Mouse (Mus musculus): Measurements from ENCODE around the gene Tfb1m.
A peak's percentile ranks its signal among the peaks of the same experiment; 100 is the strongest.

Tfb1m gene

DNA sequence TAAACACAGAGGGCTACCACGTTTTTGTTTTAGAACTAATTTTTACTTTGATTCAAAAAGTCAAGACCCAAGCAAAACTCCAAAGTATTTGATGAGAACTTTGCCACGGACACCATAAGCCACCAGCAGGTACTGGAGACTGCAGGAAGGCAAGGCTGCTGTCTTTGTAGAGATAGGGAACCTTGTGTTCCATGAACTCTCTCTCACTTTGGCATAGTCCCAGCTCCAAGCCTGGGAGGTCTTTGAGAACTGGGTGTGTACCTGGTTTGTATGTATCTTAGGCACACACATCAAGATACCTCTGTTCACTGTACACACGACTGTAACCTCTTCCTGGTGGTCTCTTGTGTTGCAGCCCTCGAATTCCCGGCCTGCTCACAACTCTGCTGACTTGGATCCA is 43.3 kb downstream of the Tfb1m start:
- DNase-seq (ENCODE audit: low spot score in 2 of 2): no peak

- DNase-seq (ENCODE audit: low spot score in 2 of 2): peak in 1 of 2 experiments; percentile 64
These were observed 47.7 kb downstream of the Tfb1m start for GRCm38 (mm10) chr17:3509841-3510240.

- DNase-seq (ENCODE audit: low spot score in 2 of 2): no peak
These were observed 51.1 kb downstream of the Tfb1m start for GRCm38 (mm10) chr17:3506508-3506907.

- no peak for DNase-seq (ENCODE audit: low spot score in 2 of 2)
These were observed 51.9 kb downstream of the Tfb1m start for GRCm38 (mm10) chr17:3505711-3506110.

- DNase-seq (ENCODE audit: low spot score in 2 of 2): no peak
These were observed 56.6 kb downstream of the Tfb1m start for GRCm38 (mm10) chr17:3500936-3501335.

GRCm38 (mm10) chr17:3500076-3500475 is 57.5 kb downstream of the Tfb1m start:
- DNase-seq (ENCODE audit: low spot score in 2 of 2): no peak

DNA sequence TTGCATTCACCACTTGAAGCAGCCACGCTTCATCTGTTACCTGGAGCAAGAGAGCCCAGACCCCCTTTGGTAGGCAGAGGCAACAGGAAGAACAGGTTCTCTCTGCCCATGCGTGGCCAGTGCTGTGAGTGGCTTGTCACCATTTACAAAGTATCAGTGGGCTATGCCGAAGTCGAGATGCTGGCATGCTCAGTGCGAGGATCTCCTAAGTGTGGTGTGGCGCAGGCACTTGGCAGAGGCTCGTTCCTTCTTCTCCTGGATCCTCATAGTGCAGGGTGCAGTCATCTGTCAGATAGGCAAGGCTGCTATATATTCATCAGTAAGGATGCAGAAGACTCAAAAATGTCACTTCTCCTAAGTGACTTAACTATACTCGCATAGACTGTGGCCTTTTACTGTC is 58.1 kb downstream of the Tfb1m start:
- no peak for DNase-seq (ENCODE audit: low spot score in 2 of 2)

DNA sequence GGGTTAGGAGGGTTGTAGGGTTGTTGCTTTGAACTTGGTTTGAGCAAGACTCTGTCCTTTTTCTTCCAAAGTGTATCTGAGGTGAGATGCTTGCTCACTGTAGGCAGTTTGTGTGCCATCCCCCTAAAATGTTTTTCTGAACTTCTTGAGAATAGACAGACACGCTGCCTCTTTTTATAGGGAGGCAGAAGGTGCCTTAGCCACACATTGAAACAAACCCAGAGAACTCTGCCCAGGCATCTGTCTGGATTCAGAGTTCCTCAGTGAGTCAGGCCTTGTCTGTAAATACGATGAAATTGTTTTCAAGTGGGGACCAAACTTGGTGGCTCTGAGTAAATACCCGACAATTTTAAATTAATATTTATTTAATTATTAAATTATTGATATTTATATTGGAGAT is 59.0 kb downstream of the Tfb1m start:
- DNase-seq (ENCODE audit: low spot score in 2 of 2): no peak

DNA sequence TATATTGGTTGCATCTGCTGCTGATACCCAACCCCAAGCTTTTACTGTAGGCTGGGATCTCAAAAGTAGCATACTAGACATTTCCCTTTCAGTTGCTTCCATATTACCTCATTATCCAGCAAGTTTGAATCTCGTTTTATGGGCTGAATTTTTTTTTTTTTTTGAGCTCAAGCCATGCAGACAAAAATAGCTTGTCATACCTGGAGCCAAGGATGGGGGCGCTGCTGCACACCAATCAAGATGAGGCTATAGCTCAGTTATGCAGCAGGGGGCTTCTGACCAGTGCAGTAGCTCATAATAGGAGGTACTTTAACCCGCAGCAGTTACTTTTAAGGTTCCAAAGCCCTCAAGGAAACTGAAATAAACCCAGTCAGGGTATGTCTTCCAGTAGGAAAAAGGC is 59.5 kb downstream of the Tfb1m start:
- peak in 1 of 2 experiments; percentile 43 for DNase-seq (ENCODE audit: low spot score in 2 of 2)

DNA sequence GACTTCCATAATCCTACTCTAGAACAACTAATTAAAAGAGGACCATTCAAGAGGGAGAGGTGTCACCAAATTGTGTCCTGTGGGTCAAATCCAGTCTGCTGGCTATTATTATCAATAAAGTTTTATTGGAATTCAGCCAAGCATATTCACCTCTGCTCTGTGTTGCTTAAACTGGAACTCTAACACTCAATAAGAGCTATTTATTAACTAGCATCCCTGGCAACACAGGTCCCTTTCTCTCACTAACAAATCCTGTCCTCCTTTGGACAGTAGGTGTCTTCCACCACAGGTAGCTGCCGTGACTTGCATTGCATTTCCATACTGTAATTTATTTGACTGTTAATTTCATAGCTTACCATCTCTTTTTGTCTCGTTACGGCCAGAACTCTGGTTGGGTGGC is 61.5 kb downstream of the Tfb1m start:
- no peak for DNase-seq (ENCODE audit: low spot score in 2 of 2)

- DNase-seq (ENCODE audit: low spot score in 2 of 2): no peak
These were observed 62.0 kb downstream of the Tfb1m start for GRCm38 (mm10) chr17:3495576-3495975.

- no peak for DNase-seq (ENCODE audit: low spot score in 2 of 2)
These were observed 65.9 kb downstream of the Tfb1m start for GRCm38 (mm10) chr17:3491667-3492066.

DNA sequence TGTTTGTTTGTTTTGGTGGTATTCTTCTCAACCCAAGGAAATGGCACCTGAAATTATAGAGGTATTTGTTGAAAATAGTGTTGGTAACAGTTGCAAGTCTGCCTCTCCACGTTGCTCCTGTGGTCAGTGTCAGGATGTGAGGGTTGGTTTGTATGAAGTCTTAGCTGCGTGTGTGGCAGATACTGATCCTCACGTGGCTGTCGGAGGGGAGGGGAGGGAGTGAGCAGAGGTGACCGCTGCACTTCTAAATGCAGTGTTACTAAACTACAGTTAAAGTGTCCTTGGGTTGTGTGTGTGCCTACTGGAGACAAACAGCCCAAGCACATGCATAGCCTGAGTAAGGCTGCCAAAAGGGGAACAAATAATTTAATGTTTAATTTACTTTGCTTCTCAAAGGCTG is 66.5 kb downstream of the Tfb1m start:
- no peak for DNase-seq (ENCODE audit: low spot score in 2 of 2)

DNA sequence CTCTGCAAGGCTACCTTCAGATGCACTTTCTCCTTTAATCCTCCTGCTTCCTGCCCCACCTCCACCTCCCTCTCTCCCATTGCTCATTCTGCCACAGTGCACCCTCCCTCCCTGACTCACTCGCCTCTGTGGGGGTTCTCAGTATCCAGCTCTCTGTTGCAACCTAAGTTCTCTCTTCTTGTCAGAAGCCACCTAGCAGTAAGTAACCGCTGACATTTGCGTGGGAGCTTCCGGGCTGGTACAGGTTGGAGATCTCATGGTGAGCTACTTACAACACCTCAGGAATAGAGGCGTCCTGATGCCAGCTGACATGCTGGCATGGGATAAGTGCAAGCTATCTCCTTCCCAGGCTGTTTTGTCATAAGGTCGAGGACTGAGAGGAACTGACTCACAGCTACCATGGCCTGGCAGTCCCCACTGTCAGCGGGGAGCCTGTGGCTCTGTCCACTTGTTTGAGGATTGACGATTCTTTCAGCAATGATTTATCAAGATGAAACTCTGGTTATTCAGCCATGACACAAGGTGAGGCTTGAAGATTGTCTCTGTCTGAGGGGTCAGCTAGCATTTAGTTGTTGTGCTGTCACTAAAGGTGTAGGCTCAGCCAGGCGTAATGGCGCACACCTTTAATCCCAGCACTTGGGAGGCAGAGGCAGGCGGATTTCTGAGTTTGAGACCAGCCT is 67.2 kb downstream of the Tfb1m start:
- no peak for DNase-seq (ENCODE audit: low spot score in 2 of 2)

GRCm38 (mm10) chr17:3487721-3488601 is 69.6 kb downstream of the Tfb1m start:
- DNase-seq (ENCODE audit: low spot score in 2 of 2): no peak

- DNase-seq (ENCODE audit: low spot score in 2 of 2): no peak
These were observed 70.4 kb downstream of the Tfb1m start for GRCm38 (mm10) chr17:3487211-3487610.

- no peak for DNase-seq (ENCODE audit: low spot score in 2 of 2)
These were observed 71.7 kb downstream of the Tfb1m start for GRCm38 (mm10) chr17:3485851-3486250.

DNA sequence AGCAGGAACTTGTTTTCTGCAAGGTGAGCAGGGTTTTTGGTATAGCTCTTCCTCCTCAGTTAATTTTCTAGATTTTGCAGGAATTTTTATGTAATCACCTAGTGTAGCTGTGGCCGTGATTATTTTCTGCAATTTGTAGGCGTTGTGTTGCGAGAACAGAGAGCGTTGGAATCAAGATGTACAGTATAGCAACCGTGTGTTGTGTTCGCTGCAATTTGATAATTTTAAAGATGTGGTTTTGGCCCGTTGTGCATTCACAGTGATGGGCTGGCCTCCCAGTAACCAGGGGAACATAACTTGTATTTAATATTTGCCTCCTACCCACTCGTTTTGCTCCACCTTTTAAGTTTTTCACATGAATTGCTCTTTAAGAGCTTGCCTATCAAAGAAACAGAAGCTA is 74.5 kb downstream of the Tfb1m start:
- no peak for DNase-seq (ENCODE audit: low spot score in 2 of 2)

DNA sequence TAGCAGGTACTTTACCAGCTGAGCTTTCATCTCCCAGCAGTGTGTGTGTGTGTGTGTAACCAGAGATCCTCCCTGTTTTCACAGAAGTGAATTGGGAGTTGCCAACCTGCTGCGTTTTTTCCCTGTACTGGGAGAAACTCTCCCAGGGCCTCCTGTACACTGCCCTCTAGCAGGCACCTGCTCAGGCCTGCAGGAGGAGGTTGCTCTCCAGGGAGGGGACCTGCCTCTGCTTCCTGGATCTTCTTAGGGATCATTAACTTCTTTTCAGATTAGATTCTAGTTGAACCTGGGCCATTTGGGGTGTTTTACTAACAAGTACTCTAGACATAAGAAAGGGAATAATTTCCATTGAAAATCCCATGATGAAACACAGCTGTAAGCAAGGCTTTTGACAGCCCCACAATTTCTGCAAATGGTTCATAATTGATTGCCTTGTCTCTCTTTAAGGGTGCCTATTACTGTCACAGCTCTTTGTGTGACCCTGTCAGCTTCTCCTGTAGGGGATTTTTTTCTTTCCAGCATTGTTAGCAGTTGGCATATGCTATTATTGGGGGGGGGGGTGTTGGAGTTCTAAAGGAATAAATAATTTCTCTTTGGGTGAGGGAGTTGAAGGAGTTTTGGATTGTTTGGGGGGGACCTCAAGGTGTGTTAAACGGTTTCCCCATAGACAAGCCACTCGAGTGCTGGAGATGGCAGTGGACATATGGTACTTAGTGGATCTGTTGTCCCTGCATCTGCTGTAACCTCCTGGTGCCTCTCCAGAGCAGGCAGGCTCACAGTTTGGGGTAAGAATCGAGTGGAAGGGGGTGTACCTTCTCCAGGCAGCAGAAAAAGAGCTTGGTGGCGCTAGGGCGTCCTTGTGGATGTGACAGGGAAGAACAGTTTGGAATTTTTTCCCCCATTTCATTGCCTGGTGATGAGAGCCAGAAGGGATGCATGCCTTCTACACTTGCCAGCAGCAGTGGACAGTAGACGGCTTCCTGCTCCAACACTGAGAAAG is 75.7 kb downstream of the Tfb1m start:
- DNase-seq (ENCODE audit: low spot score in 2 of 2): no peak

DNA sequence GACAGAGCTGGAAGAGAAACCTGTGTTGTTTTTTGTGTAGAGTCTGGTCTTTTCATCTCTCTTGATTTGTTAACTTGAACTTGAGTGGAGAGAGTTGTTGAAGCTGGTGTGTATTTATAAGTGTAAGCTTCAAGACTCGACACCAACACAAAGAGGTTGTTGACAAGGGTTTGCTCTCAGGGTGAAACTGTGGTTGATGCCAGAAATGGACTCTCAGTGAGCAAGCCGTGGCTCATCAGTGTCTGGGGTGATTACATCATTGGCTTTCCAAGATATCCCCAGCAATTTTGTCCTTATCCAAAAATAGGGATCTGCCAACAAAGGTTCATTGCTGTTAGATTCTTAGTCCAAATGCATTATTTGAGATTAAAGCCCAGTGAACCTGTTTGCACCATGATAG is 81.0 kb downstream of the Tfb1m start:
- DNase-seq (ENCODE audit: low spot score in 2 of 2): no peak

DNA sequence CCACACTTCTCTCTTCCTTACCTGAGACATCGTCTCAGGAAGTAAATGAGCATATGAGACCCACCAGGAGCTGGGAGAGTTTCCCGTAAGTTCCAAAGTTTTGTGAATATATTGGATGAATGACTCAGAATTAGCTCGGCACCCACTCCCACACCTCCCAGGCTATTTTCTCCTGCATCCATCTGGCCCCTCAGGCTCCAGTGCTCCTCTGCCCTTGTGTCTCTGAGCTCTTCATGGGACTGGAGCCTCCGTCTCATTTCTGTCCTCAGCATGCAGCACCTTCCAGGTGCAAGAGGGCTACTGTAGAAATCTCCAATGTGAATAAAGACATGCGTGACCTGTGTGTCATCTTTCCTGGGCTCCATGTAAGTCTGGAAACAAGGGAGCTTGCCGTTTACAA is 85.6 kb downstream of the Tfb1m start:
- no peak for DNase-seq (ENCODE audit: low spot score in 2 of 2)
